Mouse (Mus musculus) G1E (cell line): ENCODE measurements at regions not wholly inside any gene's neighbourhood (a gene's known extent, or its start where the extent isn't known, plus 50 kb on each side); places are given as distances from the start of the nearest gene placed in this dataset.

ENCODE experiments used
- ATAC-seq: 2 replicates; pipeline ENCODE4 v1.8.0; 2016; ENCODE audit warnings: mild to moderate bottlenecking; ENCODE audit not compliant: insufficient number of reproducible peaks, poor library complexity, low FRiP score, severe bottlenecking; ENCODE audit errors: extremely low read depth
- DNase-seq: peaks from one replicate; pipeline ENCODE4 v3.0.0; 2012; ENCODE audit warnings: low spot score
- H3K27me3 ChIP-seq: 2 replicates; pipeline ENCODE4 v1.6.1; 2012; ENCODE audit warnings: mild to moderate bottlenecking, low read length, inconsistent platforms; ENCODE audit not compliant: insufficient read depth
- H3K36me3 ChIP-seq: replicated peaks from 2 replicates; pipeline ENCODE3; 2012; ENCODE audit warnings: mild to moderate bottlenecking, inconsistent platforms
- H3K4me1 ChIP-seq: 2 replicates; pipeline ENCODE4 v1.6.1; 2012; ENCODE audit warnings: low read depth, low read length, inconsistent platforms, mixed read lengths; ENCODE audit not compliant: insufficient read depth
- H3K4me3 ChIP-seq: 2 replicates; pipeline ENCODE4 v1.5.1; 2012; ENCODE audit warnings: low read depth, mild to moderate bottlenecking, inconsistent platforms, low read length, moderate library complexity, mixed read lengths
- H3K9me3 ChIP-seq: replicated peaks from 2 replicates; pipeline ENCODE4 v1.6.1; 2012; ENCODE audit warnings: inconsistent platforms
- CTCF ChIP-seq: IDR thresholded peaks from 2 replicates; pipeline ENCODE4 v1.5.1; 2012; ENCODE audit warnings: low read depth, low read length, inconsistent platforms, mixed read lengths
- GATA1 ChIP-seq: IDR thresholded peaks from 2 replicates; pipeline ENCODE4 v1.6.1; 2012; ENCODE audit warnings: borderline replicate concordance, low read length, inconsistent platforms, mixed read lengths
- GATA2 ChIP-seq: IDR thresholded peaks from 2 replicates; pipeline ENCODE4 v1.6.1; 2012; ENCODE audit warnings: low read depth, low read length, inconsistent platforms, borderline replicate concordance
- POLR2AphosphoS5 ChIP-seq: IDR thresholded peaks from 2 replicates; pipeline ENCODE4 v1.6.1; 2012; ENCODE audit warnings: low read depth, low read length, inconsistent platforms; ENCODE audit not compliant: insufficient replicate concordance
- TAL1 ChIP-seq: conservative IDR thresholded peaks from 2 replicates; pipeline ENCODE4 v1.6.1; 2012; ENCODE audit warnings: low read depth, low read length, inconsistent platforms, mixed read lengths

GRCm38 (mm10) chr14:52547933-52548332, 52.4 kb upstream of the Olfr1507 start:
- DNase-seq: no peak
- Histone ChIP-seq H3K27me3 (no peaks in the 10 kb centered on the region), H3K9me3 (no peaks in the 10 kb centered on the region), H3K4me3 (no peak overlapping the region), H3K4me1 (no peaks in the 10 kb centered on the region), H3K36me3 (no peaks in the 10 kb centered on the region)
- no peak for TF ChIP-seq POLR2AphosphoS5
- no peak for TF ChIP-seq CTCF
- TF ChIP-seq GATA2: no peak
- TF ChIP-seq TAL1: no peak
- TF ChIP-seq GATA1: no peak
- no peak for ATAC-seq
